Mouse (Mus musculus): Measurements from ENCODE around the gene Otud5. TPM values are rescaled to one million over a fixed set of nuclear protein-coding genes. Genes with fewer than 3 reads are reported as not detected.
"Not testable (repeated sequence)": the region's sequence is repeated elsewhere in the genome, so short reads cannot be mapped to it uniquely, and the experiment has no call there.

The Otud5 gene
- polyA plus RNA-seq, 1 experiment, result 31.4 TPM

- DNase-seq (ENCODE audit: low spot score), result no peak
Observed at GRCm38 (mm10) chrX:7879819-7880218, 38.7 kb downstream of the Otud5 start.

- DNase-seq (ENCODE audit: low spot score), result peak; percentile 58
Observed at GRCm38 (mm10) chrX:7883841-7884567, 42.8 kb downstream of the Otud5 start, which contains the start of gene Slc35a2. Gene Slc35a2 (plus strand): TSS chrX:7884028.

GRCm38 (mm10) chrX:7898211-7898610 lies 57.0 kb downstream of the Otud5 start:
- no peak for DNase-seq (ENCODE audit: low spot score)

- peak; percentile 54 for DNase-seq (ENCODE audit: low spot score)
Observed at GRCm38 (mm10) chrX:7898880-7899874, 58.0 kb downstream of the Otud5 start, which contains the start of the genes Pqbp1 and Timm17b. Gene Pqbp1 (minus strand): TSS chrX:7899269. Gene Timm17b (plus strand): TSS chrX:7899357.

GRCm38 (mm10) chrX:7904441-7904840 lies 63.3 kb downstream of the Otud5 start:
- no peak for DNase-seq (ENCODE audit: low spot score)

GRCm38 (mm10) chrX:7907735-7908134 lies 66.6 kb downstream of the Otud5 start, which contains the start of gene Gm10491:
Gene Gm10491 (minus strand): TSS chrX:7907835.
- DNase-seq (ENCODE audit: low spot score), result no peak

GRCm38 (mm10) chrX:7909242-7909641 lies 68.1 kb downstream of the Otud5 start, which contains the start of gene Gm10490:
Gene Gm10490 (plus strand): TSS chrX:7909542.
- DNase-seq (ENCODE audit: low spot score), result not testable (repeated sequence)

GRCm38 (mm10) chrX:7910473-7910872 lies 69.3 kb downstream of the Otud5 start:
- DNase-seq (ENCODE audit: low spot score), result no peak

- not testable (repeated sequence) for DNase-seq (ENCODE audit: low spot score)
Observed at GRCm38 (mm10) chrX:7915669-7916068, 74.5 kb downstream of the Otud5 start.

- DNase-seq (ENCODE audit: low spot score), result not testable (repeated sequence)
Observed at GRCm38 (mm10) chrX:7917960-7918359, 76.8 kb downstream of the Otud5 start.

GRCm38 (mm10) chrX:7919601-7920383 lies 78.6 kb downstream of the Otud5 start, which contains the start of gene Pcsk1n:
Gene Pcsk1n (plus strand): TSS chrX:7919822.
- no peak for DNase-seq (ENCODE audit: low spot score)

- no peak for DNase-seq (ENCODE audit: low spot score)
Observed at GRCm38 (mm10) chrX:7922032-7922431, 80.9 kb downstream of the Otud5 start.

Other genes with a start within 250 kb of the Otud5 start
- 12.0 and 12.5 TPM in 2 replicates for gene Ccdc22, start 235.8 kb upstream of the Otud5 start, polyA plus RNA-seq (2012; rRNA removed)
- gene Cacna1f, start 234.3 kb upstream of the Otud5 start, polyA plus RNA-seq (2012; rRNA removed), result 0.01 TPM in 2 replicates
- gene Syp, start 202.9 kb upstream of the Otud5 start, polyA plus RNA-seq (2012; rRNA removed), result 3.6 and 4.0 TPM in 2 replicates
- 12.1 and 16.3 TPM in 2 replicates for gene Prickle3, start 184.1 kb upstream of the Otud5 start, polyA plus RNA-seq (2012; rRNA removed)
- 233 and 234 TPM in 2 replicates for gene Plp2, start 170.0 kb upstream of the Otud5 start, polyA plus RNA-seq (2012; rRNA removed)
- gene Magix, start 160.1 kb upstream of the Otud5 start, polyA plus RNA-seq (2012; rRNA removed), result 1.1 and 1.6 TPM in 2 replicates
- gene Gpkow, start 144.2 kb upstream of the Otud5 start, polyA plus RNA-seq (2012; rRNA removed), result 20.6 and 21.9 TPM in 2 replicates
- 48.8 and 56.1 TPM in 2 replicates for gene Wdr45, start 127.0 kb upstream of the Otud5 start, polyA plus RNA-seq (2012; rRNA removed)
- 0.44 TPM in 1 of 2 replicates, not detected in the other for gene Gm45208, start 119.1 kb upstream of the Otud5 start, polyA plus RNA-seq (2012; rRNA removed)
- 30.8 and 37.7 TPM in 2 replicates for gene Praf2, start 112.9 kb upstream of the Otud5 start, polyA plus RNA-seq (2012; rRNA removed)
- gene Ccdc120, start 90.5 kb upstream of the Otud5 start, polyA plus RNA-seq (2012; rRNA removed), result 16.9 and 17.2 TPM in 2 replicates
- 11.2 and 23.7 TPM in 2 replicates for gene Tfe3, start 78.8 kb upstream of the Otud5 start, polyA plus RNA-seq (2012; rRNA removed)
- gene Gripap1, start 51.6 kb upstream of the Otud5 start, polyA plus RNA-seq (2012; rRNA removed), result 49.5 and 53.1 TPM in 2 replicates
- gene Kcnd1, start 19.1 kb upstream of the Otud5 start, polyA plus RNA-seq (2012; rRNA removed), result 1.7 and 2.4 TPM in 2 replicates
- gene Pim2, start 36.9 kb downstream of the Otud5 start, polyA plus RNA-seq (2012; rRNA removed), result 8.8 and 10.8 TPM in 2 replicates
- 43.3 and 68.2 TPM in 2 replicates for gene Slc35a2, start 42.7 kb downstream of the Otud5 start, polyA plus RNA-seq (2012; rRNA removed)
- gene Pqbp1, start 57.9 kb downstream of the Otud5 start, polyA plus RNA-seq (2012; rRNA removed), result 84.2 and 90.7 TPM in 2 replicates
- gene Timm17b, start 58.0 kb downstream of the Otud5 start, polyA plus RNA-seq (2012; rRNA removed), result 22.2 and 23.7 TPM in 2 replicates
- gene Gm10491, start 66.5 kb downstream of the Otud5 start, polyA plus RNA-seq (2012; rRNA removed), result not detected in 2 replicates
- gene Gm10490, start 68.2 kb downstream of the Otud5 start, polyA plus RNA-seq (2012; rRNA removed), result not detected in 2 replicates
- gene Pcsk1n, start 78.5 kb downstream of the Otud5 start, polyA plus RNA-seq (2012; rRNA removed), result 0.51 and 0.66 TPM in 2 replicates
- gene Eras, start 87.2 kb downstream of the Otud5 start, polyA plus RNA-seq (2012; rRNA removed), result not detected in 2 replicates
- gene Hdac6, start 106.5 kb downstream of the Otud5 start, polyA plus RNA-seq (2012; rRNA removed), result 20.9 and 22.0 TPM in 2 replicates
- gene Gata1, start 136.7 kb downstream of the Otud5 start, polyA plus RNA-seq (2012; rRNA removed), result 0.18 and 0.26 TPM in 2 replicates
- gene Glod5, start 177.1 kb downstream of the Otud5 start, polyA plus RNA-seq (2012; rRNA removed), result not detected in 2 replicates
- 11.8 and 13.0 TPM in 2 replicates for gene Suv39h1, start 233.4 kb downstream of the Otud5 start, polyA plus RNA-seq (2012; rRNA removed)
- gene Was, start 249.1 kb downstream of the Otud5 start, polyA plus RNA-seq (2012; rRNA removed), result 3.8 and 3.9 TPM in 2 replicates